ENCODE assay signal across 15 mouse cellular contexts in the genomic region with DNA sequence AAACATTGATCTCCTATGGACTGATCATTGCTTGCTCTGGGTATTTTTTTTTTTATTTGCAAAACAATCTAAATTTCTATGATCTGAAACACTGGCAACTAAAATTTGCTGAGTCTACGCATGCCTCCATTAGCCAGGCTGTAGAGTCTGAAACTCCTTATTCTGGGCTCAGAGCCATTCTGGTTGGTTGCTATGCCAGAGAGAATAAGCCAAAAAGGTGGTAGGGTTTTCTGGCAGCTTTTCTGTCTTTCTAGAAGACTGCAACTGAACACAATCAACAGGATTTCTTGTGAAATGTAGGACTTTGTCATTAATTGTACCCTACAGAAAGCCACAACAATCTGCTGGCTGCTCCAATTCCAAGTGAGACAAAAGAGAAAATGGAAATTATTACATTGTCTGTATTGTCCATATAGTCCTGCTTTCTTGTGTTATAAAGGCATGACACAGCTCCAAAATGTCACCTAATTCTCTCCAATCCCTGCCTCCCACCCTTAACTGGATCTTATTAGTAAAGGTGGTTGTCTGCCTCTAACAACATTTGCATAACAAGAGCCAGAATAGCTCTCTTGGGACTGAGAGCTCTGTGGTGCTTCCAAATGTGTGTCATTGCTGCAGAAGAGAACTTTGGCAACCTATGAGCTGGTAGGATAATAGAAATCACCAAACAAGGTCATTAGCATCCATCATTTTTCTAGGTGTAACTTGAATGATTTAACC.
A peak's percentile ranks its signal among the peaks of the same experiment; 100 is the strongest.
DNase-seq lines count a peak whose midpoint lies in the region; ATAC-seq lines count a peak whose summit lies in the region.
"Had no signal": no experiment of that assay in that cellular context is flagged by ENCODE, and none has a peak within 500 bp of the region (broad histone marks: within the 10 kb centered on the region; RNA-seq: fewer than 3 reads in every experiment).

No protein-coding gene starts in this region.

- no peak overlapping the region for H3K4me2 ChIP-seq in forebrain, embryonic 16.5 days (ENCODE audit: low read length)
- H3K4me2 ChIP-seq: embryonic facial prominence, embryonic 13.5 days; heart, embryonic 11.5 days had no signal

- H3K27ac ChIP-seq in forebrain, embryonic 16.5 days (ENCODE audit: low read length), result no peak overlapping the region
- H3K27ac ChIP-seq: embryonic facial prominence, embryonic 13.5 days had no signal

- intact Hi-C loops in heart, postnatal 25 days (cut with DNase I), result no loop called here

- ATAC-seq in forebrain, embryonic 16.5 days, result peak; percentile 94
- ATAC-seq in inflammation-experienced regulatory T-cells, adult 6 months, result no peak

- DNase-seq in cerebellum, postnatal 14 days, result peak; percentile 44 to 66
- no peak for DNase-seq in cerebellum, adult 11-12 months
- DNase-seq in layer of hippocampus, adult 11-12 months (ENCODE audit: low spot score), result peak; percentile 9
- DNase-seq in layer of hippocampus, postnatal 25 days (ENCODE audit: extremely low spot score in 1 of 2, low spot score in 1 of 2), result no peak
- peak; percentile 11 for DNase-seq in ES-CJ7 (ENCODE audit: low read depth, low spot score)
- DNase-seq in heart, postnatal 25 days (ENCODE audit: low spot score), result no peak
- DNase-seq: adrenal gland, postnatal 36 days; kidney, adult 11 months; kidney, postnatal 10 days; liver; lung, adult 2 months had no signal

- WGBS in forebrain, embryonic 16.5 days, result 43% methylated on average over 1 of the region's 1 CpGs

- no peak overlapping the region for H3K9ac ChIP-seq in forebrain, embryonic 16.5 days (replicated peaks; ENCODE audit: low read depth, low read length)
- H3K9ac ChIP-seq: embryonic facial prominence, embryonic 13.5 days had no signal

- no peak overlapping the region for H3K4me3 ChIP-seq in forebrain, embryonic 16.5 days (replicated peaks; ENCODE audit: low read length)
- H3K4me3 ChIP-seq: embryonic facial prominence, embryonic 13.5 days had no signal

- H3K27me3 ChIP-seq in forebrain, embryonic 16.5 days (replicated peaks; ENCODE audit: control insufficient read depth, insufficient read depth, low read length), result no peaks in the 10 kb centered on the region
- H3K27me3 ChIP-seq: embryonic facial prominence, embryonic 13.5 days had no signal

- no peaks in the 10 kb centered on the region for H3K9me3 ChIP-seq in forebrain, embryonic 16.5 days (ENCODE audit: control insufficient read depth, low read length)
- H3K9me3 ChIP-seq: embryonic facial prominence, embryonic 13.5 days had no signal

- H3K36me3 ChIP-seq in forebrain, embryonic 16.5 days (ENCODE audit: control insufficient read depth, insufficient read depth), result no peaks in the 10 kb centered on the region
- H3K36me3 ChIP-seq: embryonic facial prominence, embryonic 13.5 days had no signal

- peaks cover 6% of the 10 kb centered on the region; the same call in 1 of the 2 replicates for H3K4me1 ChIP-seq in forebrain, embryonic 16.5 days (replicated peaks; ENCODE audit: control insufficient read depth, insufficient read depth, low read length)
- H3K4me1 ChIP-seq: embryonic facial prominence, embryonic 13.5 days had no signal

Comparison
In these comparisons a context has a peak if more than half of its experiments do, and no peak if none do; other contexts are left out.
1. DNase-seq: peak in cerebellum, postnatal 14 days (2 of 2), layer of hippocampus, adult 11-12 months (single experiment) and ES-CJ7 (single experiment); none in cerebellum, adult 11-12 months (single experiment), layer of hippocampus, postnatal 25 days (0 of 2) and heart, postnatal 25 days (single experiment).